Mouse (Mus musculus): Measurements from ENCODE around the gene Htr2b.
A peak's percentile ranks its signal among the peaks of the same experiment; 100 is the strongest.

The Htr2b gene

GRCm38 (mm10) chr1:86094413-86094812, 17.4 kb downstream of the Htr2b start:
- DNase-seq (ENCODE audit: low read depth, low spot score): peak; percentile 3

- no peak for DNase-seq (ENCODE audit: low read depth, low spot score)
These were observed 35.2 kb downstream of the Htr2b start for GRCm38 (mm10) chr1:86076565-86076964.

- DNase-seq (ENCODE audit: low read depth, low spot score): peak; percentile 94
These were observed 47.3 kb downstream of the Htr2b start, which contains the start of gene Psmd1 for GRCm38 (mm10) chr1:86064271-86064991. Gene Psmd1 (plus strand): TSS chr1:86064387.

GRCm38 (mm10) chr1:86062523-86062922, 49.2 kb downstream of the Htr2b start:
- peak; percentile 42 for DNase-seq (ENCODE audit: low read depth, low spot score)

- peak; percentile 93 for DNase-seq (ENCODE audit: low read depth, low spot score)
These were observed 52.7 kb downstream of the Htr2b start for GRCm38 (mm10) chr1:86058856-86059769.

- no peak for DNase-seq (ENCODE audit: low read depth, low spot score)
These were observed 55.5 kb downstream of the Htr2b start for GRCm38 (mm10) chr1:86056284-86056683.

DNA sequence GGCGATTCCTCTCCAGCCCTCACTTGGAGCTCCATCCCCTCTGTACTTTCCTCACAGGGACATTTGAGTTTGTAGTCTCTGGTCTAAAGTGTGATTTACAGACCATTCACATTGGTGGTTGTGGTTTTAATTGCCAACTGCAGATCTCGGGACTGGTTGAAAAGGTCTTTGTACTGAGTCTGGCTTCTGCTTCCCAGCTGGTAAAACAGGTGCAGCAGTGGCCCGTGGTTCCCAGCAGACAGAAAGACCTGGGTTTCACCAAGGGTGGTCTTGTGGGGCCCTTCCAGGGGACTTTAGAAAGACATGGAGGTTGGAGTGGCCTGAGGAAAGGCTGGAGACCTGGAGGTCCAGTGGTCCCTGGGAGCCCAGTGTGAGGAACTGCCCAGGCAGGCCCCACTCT, 56.8 kb downstream of the Htr2b start:
- DNase-seq (ENCODE audit: low read depth, low spot score): no peak

- DNase-seq (ENCODE audit: low read depth, low spot score): no peak
These were observed 58.4 kb downstream of the Htr2b start for GRCm38 (mm10) chr1:86053198-86053921.
